Mouse (Mus musculus) NIH3T3 (cell line): ENCODE measurements around the gene Hist3h2a.

Source experiments
- DNase-seq: peaks from one replicate; pipeline ENCODE4 v3.0.0-alpha.2; 2012; ENCODE audit warnings: low read depth

The Hist3h2a gene

DNA sequence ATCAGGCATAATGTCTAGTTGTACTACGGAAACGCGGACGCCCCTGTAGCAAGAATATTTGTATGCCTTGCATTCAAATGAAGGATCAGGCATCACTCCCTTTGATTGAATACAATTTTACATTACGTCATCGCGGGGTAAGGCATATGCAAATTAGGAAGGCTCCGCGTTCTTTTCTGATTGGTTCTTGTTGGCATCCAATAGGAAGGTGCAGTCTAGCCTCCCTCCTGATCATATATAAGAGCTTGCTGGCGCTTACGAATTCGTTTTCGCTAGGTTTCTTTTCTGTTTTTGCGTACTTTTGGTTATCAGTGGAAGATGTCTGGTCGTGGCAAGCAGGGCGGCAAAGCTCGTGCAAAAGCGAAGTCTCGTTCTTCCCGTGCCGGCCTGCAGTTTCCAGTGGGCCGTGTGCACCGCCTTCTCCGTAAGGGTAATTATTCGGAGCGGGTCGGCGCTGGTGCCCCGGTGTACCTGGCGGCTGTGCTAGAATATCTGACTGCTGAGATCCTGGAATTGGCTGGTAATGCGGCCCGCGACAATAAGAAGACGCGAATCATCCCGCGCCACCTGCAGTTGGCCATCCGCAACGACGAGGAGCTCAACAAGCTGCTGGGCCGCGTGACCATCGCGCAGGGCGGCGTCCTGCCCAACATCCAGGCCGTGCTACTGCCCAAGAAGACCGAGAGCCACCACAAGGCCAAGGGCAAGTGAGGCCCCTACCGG lies at the start of gene Hist3h2a, which contains the start of gene Trim17:
Gene Hist3h2a (plus strand): TSS at position 266 of the 723 bp plus-strand sequence.
Gene Trim17 (plus strand): TSS at position 266 of the 723 bp plus-strand sequence.
- peak; percentile 92 for DNase-seq

DNA sequence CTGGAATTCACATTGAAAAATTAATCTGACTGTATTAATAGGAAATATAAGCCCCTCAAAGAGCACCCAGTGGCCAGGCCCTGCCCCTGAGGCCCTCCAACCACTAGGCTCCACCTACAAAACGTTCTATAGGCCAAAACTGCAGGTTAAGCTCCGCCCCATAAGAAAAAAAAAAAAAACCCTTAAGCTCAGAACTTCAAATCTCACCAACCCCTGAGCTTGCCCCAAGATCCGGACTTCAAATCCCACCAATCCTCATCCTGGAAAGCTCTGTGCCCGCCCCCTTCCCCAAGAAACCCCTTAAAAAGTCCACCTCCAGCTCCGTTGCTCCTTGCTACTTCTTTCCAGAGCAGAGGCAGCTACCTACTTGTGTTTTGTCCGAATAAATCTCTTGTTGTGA lies 49.6 kb upstream of the Hist3h2a start:
- DNase-seq, result peak; percentile 70

DNA sequence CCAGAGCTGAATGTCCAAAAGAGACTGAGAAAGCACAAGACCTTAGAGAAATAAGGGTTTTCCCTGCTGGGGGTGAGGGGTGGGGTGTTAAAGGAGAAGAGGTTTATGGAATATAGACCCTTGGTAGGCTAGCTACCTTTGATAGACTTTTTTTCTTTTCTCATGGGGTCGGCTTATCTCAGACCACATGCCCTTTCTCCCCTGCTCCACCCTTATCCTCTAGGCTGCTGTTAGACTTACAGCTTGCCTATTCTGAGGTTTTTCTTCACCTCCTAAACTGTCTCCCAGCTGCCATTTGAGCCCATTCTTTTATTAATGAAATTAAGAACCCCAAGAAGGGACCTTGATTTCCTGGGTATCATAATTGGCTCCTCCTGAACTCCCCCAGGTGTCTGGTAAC lies 40.7 kb upstream of the Hist3h2a start:
- DNase-seq, result no peak

DNA sequence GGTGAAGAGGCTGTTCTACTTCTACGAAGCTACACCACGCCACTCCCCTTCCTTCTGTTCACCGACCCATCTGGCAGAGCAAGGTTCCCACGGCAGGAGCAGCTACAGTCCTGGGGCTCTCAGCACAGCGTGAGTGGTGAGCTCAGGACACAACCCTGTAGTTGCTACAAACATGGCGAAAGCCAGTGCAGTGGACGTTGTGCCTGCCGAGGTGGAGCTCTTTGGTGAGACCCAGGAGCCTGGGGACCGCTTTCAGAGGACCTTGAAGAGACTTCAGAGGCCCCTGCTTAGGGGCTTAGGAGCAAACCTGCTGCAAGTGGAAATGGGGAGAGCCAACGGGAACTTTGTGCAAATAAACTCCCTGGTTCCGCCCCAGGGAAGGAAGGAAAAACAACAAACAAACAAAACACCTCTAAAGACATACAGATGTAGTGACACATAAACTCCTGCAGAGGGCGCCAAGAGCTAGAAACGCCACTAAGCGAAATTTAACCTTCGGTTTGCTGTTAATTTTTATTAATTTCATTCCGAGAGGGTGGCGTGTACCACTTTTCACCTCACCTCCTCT lies 39.9 kb upstream of the Hist3h2a start:
- DNase-seq, result peak; percentile 59

DNA sequence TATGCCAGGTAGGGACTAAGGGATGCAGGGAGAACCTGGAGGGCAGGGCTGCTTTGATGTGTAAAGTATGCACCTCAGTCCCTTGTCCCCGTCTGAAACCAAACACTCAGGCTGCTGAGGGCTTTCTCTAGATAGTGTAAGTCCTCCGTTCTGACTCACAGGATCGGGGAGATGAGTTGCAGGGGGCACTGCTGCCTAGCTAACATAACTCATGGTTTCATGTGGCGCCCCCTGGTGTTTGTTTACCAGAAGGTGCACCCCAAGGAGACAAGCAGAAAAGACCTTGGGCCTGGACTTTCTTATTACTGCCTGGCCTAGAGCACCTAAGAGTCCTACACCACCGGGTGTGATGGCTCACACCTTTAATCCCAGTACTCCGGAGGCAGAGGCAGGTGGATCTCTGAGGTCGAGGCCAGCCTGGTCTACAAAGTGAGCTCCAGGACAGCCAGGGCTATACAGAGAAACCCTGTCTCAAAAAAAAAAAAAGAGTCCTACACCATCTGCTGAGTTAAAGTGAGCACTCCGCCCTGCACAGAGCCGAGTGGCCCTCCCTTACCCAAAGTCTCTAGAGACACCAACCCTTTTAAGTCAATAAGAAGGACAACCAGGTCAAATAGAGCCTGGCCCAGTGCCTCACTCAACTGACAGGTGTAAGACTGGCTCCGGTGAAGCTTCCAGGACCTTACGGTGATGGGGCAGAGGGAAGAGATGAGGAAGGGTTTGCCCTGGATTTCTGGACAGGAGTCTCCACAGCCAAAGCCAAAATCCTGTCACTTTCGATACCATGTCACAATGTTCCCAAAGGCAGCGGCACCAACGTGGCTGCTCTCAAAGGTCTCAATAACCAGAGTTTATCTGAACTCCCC lies 37.4 kb upstream of the Hist3h2a start:
- DNase-seq, result peak; percentile 56

DNA sequence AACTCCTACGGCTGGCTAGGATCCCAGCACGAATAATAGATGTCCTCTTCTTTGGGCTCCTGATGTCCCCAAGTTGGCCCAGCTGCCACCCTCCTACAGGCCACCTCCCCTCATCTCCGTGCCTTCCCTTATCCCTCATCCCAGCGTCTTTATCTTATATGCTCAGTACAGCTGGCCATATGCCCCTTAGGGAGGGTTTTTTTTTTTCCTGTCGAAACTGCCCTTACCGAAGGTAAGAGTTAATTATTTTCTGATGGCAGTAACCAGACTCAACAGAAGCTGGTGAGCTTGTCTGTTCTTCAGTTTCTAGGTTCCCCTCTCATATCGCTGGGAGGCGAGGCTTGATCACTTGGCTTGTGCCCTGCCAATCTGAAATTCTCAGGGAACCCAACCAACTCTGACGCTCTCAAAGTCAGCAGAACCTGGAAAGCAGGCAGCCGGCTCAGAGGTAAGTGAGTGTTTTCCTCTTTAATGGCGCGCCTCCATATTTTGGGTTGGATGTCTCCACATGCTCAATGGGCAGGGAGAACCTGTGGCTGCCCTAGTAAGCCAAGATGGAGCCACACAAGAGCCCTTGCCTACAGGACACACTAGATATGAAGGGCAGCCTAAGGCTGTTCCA lies 36.6 kb upstream of the Hist3h2a start, which contains the start of gene Btnl10:
Gene Btnl10 (plus strand): TSS at position 164 of the 622 bp plus-strand sequence.
- DNase-seq, result no peak

DNA sequence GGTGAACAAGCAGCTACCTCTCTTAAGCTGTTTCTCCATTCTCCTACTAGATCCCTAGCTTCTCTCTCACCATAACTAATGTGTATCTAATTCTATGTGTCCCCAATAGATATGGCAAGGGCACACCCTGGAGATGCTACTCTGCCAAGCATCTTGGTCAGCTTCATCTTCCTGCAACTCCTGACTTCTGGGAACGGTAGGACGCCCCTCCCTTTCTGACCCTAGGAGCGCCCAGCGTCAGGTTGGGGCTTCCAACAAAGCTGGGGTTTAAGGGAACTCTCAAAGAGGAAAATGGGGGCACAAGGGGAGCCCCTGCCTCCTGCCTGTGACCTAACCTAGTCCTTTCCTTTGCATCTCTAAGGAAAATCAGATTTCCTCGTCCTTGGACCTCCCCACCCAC lies 35.7 kb upstream of the Hist3h2a start:
- DNase-seq, result no peak

DNA sequence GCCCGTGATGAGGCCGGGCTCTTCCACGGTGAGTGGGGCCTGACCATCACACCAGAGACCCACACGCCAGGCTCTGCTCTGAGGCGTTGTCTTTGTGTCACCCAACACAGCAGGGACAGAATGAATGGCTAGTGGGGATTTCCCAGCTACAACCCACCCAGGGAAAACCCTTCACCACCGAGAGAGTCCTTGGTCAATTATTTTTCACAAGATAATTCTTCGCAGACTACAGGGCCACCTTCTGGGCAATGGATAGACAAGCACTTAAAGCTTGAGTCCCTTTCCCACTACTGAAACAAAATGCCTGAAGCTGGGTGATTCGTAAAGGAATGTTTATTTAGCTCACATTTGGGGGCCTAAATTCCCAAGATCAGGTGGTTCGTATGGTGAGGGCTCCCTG lies 32.1 kb upstream of the Hist3h2a start:
- DNase-seq, result no peak

DNA sequence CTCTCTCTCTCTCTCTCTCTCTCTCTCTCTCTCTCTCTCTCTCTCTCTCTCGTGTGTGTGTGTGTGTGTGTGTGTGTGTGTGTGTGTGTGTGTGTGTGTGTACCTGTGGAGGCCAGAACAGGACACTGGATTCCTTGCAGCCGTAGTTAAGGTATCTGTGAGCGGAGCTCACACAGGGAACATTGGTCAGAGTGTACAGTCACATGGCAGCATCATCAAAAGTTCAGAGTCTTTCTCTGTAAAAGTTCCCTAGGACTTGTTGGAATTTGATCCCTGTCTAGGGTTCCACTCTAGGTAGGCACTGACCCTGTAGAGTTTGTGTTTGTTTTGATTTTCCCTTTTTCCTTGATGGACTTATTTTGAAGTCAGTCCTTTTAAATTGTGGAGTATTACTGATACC lies 27.8 kb upstream of the Hist3h2a start:
- DNase-seq, result no peak

DNA sequence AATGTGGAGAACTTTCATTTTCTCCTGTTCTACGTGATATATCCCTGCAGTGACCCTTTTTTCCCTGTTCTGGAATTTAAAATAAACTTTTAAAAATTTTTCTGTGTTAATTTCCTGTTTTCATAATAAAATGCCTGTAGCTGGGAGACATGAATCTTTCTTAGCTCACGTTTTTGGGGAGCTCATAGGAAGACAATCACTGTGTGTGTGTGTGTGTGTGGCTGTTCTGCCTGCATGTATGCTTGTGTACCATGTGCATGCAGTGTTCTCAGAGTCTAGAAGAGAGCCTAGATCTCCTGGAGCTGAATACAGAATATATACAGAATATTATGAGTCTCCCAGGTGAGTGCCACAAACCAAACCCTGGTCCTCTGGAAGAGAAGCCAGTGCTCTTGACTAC lies 27.4 kb upstream of the Hist3h2a start:
- no peak for DNase-seq

DNA sequence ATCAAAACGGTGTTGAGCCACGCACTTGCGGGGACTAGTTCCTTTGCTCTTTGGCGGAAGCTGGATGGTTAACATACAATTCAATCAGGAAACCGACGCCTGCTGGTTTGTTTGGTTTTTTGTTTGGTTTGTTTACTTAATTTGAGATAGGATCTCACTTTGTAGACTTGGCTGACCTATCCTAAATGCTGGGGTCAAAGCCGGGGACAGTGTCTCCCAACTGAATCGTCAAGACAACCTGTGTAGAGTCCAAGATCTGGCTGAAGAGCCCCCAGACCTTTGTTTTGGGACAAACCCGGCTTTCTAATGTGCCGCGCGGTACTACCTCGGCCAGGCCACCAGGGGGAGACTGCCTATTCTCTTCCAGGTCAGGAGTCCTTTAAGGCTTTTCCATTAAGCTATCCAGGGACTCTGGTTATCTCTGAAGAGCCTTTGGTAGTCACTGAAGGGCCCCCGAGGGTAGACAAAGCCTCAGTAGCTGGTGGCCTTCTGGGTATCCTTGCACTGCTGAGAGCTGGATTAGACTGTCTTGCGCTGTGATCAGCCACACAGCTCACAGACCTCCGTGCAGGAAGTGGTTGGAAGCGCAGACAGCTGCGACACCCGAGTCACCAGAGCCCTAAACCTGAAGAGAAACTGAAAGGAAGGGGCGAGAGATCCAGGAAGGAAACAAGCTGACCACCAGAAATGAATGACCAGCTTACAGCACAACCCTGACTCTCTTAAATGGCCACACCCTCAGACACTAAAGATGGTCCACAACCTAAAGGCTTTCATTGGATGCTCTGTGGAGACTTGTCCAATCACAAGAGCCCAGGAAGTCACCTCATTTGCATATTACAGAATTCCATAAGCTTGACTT lies 26.5 kb upstream of the Hist3h2a start:
- DNase-seq, result peak; percentile 77

DNA sequence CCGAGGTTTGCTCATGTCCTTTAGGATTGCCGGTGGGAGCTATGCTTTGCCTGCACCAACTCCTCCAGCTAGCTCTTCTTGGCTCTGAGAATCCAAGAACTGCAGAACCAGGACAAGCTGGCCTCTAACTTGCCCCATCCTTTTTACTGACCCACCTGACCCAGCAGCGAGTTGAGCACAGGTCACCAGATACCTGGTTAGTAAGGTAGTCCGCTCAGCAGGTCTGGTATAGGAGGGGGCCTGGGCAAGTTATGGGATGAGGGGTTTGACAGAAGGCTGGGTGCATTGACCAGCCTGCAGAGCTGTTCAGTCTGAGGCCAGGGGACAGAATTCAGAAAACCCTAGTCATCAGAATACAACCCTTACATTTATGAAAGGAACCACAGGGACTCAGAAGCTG lies 25.4 kb upstream of the Hist3h2a start:
- no peak for DNase-seq

DNA sequence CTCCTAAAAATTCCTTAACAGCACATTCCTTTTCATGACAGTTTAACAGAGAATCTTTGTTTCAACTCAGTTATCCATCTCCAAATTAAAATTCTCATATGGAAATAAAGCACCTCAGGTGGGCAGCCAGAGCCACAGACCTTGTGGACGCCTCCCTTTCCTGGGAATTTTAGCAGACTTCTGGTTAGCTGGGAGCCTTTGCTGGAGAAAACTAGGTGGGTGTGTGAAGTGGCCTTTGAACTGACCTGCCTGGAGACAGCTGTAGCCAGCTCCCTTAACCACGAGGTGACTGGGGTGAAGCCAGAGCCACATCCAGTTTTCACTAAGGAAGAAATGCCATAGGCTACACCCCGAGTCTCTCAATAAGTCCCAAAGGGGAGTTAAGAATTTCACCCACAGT lies 24.8 kb upstream of the Hist3h2a start:
- no peak for DNase-seq

DNA sequence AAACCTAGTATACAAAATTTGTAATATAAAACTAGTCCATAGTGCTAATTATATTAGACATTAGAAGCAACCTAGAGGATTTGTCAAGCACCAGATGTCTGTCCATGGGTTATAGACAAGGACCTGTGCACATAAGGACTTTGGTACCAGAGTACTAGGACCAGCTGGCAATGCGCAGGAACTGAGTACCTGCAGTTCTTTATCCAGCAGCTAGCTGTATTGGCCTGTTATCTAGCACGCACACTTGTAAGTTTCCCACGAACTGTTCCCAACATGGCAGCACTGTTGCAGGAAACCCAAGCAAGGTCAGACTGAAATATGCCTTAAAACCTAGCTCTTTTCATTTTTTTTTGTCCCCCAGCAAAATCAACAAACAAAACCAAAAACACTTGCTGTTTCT lies 24.2 kb upstream of the Hist3h2a start:
- no peak for DNase-seq

DNA sequence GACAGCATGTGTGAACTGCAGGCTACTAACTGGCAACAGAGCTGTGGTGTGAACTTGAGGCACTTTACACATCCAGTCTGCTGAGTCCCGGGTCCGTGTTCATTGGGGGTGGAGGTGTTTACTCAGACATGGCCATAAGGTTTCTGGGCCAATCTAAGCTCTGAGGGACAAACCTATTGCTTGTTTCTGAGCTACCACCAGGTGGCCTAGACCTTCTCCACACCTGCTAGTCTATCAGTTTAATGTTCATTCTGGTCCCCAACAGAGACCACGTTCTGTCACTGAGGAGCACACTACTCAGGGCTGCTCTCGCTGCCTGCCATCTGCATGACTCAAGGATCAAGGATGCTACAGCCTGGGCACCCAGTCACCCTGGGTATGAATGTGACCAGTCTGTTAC lies 22.9 kb upstream of the Hist3h2a start:
- DNase-seq, result peak; percentile 26

DNA sequence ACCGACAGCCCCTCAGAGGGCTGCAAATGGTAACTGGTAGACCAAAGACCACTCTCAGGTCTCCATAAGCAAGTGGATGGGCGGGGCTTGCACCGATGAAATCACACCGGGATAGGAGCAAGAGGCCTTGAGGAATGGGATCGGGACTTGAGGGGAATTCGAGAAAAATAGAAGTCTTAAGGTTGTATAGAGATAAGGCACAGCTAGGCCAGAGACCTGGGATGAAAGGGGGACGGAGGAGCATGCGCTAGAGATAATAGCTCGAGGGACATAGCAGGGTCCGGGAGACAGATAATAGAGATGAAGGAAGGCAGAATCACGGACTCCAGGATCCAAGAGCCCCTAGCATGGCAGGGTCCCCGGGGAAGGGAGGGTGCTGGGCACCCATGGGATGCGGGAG lies 16.6 kb upstream of the Hist3h2a start:
- DNase-seq, result peak; percentile 48

DNA sequence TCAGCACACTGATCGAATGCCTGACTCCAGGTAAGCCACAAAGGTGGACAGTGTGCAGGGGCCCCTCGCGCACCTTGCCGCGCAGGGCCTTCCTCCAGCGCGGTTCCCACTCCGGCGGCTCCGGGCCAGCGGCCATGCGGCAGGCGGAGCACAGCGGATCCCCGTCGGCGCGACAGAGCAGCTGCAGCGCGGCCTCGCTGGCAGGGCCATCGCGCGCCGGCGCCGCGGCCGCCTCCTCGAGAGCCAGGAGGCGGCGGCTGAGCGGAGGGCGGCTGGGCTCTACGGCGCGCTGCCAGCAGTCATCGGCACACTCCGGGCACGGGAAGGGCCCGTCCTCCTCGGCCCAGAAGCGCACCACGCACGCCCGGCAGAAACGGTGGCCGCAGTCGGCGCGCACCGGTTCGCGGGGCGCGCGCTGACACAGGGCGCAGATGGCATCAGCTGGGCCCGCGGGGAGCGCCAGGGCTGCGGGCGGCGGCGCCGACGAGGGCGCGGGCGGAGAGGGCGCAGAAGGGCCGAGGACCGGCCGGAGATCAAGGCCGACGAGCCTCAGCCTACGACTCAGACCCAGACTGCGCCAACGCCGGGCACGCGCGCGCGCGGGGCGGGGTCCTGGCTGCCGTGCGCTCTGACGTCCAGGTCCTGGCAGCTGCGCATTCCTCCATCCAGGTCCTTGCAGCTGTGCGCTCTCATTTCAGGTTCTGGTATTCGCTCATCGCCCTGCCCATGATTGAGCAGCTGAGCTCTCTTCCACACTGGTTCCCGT lies 16.0 kb upstream of the Hist3h2a start, which contains the start of gene Rnf187:
Gene Rnf187 (minus strand): TSS at position 595 of the 766 bp plus-strand sequence.
- DNase-seq, result peak; percentile 97

DNA sequence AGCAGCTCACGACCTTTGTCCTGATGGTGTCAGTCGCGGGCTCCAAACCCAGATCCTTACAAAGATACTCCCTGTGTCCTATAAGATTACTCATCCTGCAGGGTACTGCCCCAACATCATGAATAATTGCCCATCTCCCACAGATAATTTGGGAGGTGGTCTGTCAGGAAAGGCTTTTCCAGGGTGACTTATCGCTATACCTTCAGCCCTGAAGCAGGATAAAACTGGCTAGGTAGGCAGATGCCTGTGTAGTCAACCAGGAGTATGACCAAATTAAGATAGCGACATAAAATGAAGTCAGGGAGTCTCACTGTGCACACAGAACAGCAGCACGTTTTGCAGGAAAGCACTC lies 15.4 kb upstream of the Hist3h2a start:
- no peak for DNase-seq

DNA sequence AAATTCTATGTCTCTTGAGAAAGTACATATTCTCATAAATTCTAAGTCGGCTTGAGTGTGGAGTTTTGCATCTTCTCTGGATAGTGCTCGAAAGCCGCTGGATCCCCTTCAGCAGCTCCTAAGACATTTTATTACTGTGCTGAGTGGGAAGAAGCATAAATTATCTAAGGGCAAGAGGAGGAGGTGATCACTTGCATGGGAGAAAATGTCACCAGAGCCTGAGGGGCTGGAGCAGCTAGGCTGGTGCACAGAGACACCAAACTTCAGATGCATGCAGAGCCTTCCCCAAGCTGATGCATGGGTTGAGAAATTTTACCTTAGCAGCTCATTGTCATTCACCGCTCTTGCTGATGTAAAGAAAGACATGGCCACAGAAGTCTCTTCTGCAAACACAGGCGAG lies 10.3 kb upstream of the Hist3h2a start:
- DNase-seq, result no peak

DNA sequence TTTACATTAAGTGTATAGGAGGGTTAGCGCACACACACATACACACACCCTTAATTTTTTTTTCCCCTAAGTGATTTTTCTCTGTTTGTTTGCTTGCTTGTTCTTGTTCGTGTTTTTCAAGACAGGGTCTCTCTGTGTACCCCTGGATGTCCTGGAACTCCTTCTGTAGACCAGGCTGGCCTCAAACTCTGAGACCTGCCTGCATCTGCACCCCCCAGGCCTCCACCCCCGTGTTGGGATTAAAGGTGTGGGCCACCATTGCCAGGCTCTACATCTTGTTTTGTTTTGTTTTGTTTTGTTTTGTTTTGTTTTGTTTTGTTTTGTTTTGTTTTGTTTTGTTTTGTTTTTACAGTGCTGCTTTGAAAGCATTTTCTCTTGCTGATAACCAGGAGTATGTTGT lies 7.2 kb upstream of the Hist3h2a start:
- no peak for DNase-seq
